Mouse (Mus musculus) urinary bladder, adult 2 months (tissue): ENCODE measurements at regions not wholly inside any gene's neighbourhood (a gene's known extent, or its start where the extent isn't known, plus 50 kb on each side); places are given as distances from the start of the nearest gene placed in this dataset.

Experiments
- DNase-seq: peaks from one replicate; pipeline ENCODE4 v3.0.0; 2022; ENCODE audit warnings: low spot score

GRCm38 (mm10) chr19:55985518-55985917 is 243.9 kb downstream of the Tcf7l2 start:
- no peak for DNase-seq

DNA sequence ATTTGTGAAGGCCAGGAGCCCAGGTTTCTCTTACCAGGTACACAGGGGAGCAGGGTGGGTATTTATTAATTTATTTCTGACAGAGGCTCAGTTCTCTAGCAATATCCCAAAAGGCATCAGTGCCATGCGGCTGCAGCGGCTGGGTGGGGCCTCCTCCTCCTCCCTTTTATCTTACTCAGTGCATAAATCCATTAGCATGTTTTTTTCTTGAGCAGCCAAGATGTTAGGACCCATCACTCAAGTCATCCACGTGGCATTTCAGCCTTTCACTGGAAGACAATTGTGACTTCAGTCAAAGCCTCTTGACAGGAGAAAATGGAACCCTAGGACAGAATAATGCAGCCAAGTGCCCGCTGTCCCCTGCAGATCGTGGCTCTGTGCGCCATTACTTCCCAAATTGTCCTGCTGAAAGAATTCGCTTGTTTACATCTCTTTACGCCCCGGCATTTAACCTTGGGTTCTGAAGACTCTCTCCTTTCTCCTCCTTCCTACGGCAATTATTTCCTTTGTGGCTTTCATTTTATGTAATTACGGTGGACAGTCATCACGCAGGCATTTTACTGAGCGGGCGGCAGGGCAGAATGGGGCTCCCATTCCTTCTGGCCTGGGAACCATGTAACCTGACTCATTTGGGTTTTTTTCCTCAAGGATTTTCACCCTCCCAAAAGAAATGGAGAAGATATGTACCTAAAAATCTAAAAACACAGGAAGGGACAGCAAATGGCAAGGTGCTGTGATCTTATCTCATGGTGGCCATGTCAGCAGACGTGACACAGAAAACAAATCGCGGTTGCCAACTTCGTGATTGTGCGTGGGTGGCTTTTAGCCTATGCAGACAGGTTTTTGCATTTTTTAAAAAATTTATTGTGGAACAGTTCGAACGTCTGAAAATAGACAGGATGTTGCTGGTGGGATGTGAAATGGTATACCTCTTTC is 250.4 kb downstream of the Tcf7l2 start:
- DNase-seq: no peak

GRCm38 (mm10) chr19:55992727-55993066 is 251.1 kb downstream of the Tcf7l2 start:
- no peak for DNase-seq

- DNase-seq: no peak
Measured at GRCm38 (mm10) chr19:55995721-55996120, 254.1 kb downstream of the Tcf7l2 start.

- DNase-seq: no peak
Measured at GRCm38 (mm10) chr19:55998454-55999180, 257.0 kb downstream of the Tcf7l2 start.

DNA sequence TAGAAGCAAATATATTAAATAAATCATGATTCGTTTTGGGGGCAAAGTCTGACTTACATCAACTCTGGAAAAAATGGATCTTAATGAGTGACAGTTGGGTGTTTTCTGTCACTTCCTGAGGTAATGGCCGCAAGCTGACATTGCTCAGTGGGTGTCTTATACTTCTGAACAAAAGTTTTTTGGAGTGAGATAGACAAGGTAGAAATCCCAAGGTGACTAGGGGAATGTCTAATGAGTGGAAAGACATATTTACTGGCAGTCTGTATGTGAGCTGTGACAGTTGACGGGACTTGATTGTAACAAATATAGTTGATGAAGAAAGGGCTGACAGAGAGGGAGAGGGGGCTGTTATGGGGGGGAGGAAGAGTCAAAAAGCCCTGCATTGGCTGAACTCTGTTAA is 257.8 kb downstream of the Tcf7l2 start:
- DNase-seq: no peak

- no peak for DNase-seq
Measured at GRCm38 (mm10) chr19:56001428-56001827, 259.8 kb downstream of the Tcf7l2 start.

DNA sequence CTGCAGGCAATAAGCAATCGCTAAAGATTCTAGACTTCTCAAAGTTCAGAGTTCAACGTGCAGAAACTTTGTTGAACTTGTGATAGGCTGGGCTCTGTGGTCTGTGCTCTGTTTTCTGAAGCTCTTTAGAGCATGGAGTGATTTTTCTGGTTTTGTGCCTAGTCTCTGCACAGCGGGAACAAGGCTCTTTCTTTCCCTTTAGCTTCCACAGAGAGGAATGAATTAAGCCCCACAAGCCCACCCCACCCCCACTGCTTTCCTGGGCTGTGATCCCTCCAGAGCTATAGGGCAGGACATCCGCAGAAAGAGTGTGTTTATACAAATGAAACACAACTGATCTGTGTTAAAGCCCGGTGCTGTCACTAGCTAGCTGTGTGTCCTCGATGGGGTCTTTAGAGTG is 264.3 kb downstream of the Tcf7l2 start:
- no peak for DNase-seq

- no peak for DNase-seq
Measured at GRCm38 (mm10) chr19:56007433-56007832, 265.8 kb downstream of the Tcf7l2 start.

GRCm38 (mm10) chr19:56010766-56011165 is 269.1 kb downstream of the Tcf7l2 start:
- DNase-seq: no peak

DNA sequence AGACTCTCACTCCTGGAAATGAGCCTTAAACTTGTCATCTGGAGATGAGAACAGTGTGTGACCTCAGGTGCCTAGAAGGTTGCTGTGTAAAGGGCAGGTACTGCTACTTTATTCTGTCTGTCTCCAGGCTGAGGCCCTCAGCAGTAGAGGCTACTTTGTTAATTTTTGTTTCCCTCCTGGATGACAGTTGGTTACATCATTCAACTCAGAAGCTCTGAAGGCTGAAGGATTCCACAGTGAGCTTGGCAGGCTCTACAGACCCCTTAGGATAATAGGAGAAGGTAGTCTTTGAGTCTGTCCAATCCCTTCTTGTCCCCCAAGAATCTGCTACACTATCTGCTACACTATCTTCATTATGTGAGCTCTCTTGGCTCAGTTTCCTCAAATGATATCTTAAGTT is 269.7 kb downstream of the Tcf7l2 start:
- no peak for DNase-seq

GRCm38 (mm10) chr19:56016548-56017346 is 270.2 kb upstream of the Habp2 start:
- DNase-seq: no peak

GRCm38 (mm10) chr19:56017524-56017923 is 269.4 kb upstream of the Habp2 start:
- no peak for DNase-seq

- DNase-seq: no peak
Measured at GRCm38 (mm10) chr19:56019143-56019542, 267.8 kb upstream of the Habp2 start.

DNA sequence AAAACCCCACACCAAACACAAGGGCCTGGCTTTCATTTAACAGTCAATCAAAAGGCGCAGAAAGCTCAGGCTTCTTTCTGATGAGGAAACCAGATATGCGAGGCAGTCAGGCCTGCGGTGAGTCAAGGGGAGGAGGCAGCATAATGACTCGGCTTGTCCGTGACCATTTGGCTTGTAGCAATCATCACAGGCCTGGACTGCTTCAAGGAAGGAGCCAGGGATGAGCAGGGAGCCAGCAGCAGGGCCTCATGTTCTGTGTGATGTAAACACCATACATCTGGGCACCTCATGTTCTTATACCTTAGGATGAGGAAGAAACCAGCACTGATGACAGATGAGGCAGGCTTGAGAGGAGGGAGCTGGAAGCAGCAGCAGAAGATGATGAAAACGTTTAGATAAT is 264.6 kb upstream of the Habp2 start:
- no peak for DNase-seq

GRCm38 (mm10) chr19:56024599-56024998 is 262.3 kb upstream of the Habp2 start:
- DNase-seq: no peak

- DNase-seq: no peak
Measured at GRCm38 (mm10) chr19:56029428-56030281, 257.3 kb upstream of the Habp2 start.

GRCm38 (mm10) chr19:56030401-56030925 is 256.5 kb upstream of the Habp2 start:
- no peak for DNase-seq

- DNase-seq: no peak
Measured at GRCm38 (mm10) chr19:56034552-56034951, 252.4 kb upstream of the Habp2 start.

DNA sequence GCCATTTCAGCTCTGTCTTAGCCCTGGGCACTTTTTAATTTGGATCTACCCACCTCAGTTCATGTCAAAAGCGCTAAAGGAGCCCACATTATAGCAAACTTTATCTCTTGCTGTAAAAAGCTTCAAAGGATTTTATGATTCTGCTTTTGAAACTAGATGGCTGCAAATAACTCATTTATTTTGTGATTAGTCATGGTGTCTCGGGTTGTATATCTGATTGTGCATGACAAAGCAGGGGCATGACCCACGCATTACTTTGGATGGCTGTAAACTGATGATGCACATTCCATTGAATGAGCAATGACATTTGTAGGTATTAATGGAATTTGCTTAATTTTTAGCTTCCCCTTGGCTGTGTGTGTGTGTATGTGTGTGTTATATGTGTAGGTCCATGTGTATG is 249.4 kb upstream of the Habp2 start:
- no peak for DNase-seq
